Comparison of ENCODE assay signal across 27 mouse cellular contexts in the genomic region with DNA sequence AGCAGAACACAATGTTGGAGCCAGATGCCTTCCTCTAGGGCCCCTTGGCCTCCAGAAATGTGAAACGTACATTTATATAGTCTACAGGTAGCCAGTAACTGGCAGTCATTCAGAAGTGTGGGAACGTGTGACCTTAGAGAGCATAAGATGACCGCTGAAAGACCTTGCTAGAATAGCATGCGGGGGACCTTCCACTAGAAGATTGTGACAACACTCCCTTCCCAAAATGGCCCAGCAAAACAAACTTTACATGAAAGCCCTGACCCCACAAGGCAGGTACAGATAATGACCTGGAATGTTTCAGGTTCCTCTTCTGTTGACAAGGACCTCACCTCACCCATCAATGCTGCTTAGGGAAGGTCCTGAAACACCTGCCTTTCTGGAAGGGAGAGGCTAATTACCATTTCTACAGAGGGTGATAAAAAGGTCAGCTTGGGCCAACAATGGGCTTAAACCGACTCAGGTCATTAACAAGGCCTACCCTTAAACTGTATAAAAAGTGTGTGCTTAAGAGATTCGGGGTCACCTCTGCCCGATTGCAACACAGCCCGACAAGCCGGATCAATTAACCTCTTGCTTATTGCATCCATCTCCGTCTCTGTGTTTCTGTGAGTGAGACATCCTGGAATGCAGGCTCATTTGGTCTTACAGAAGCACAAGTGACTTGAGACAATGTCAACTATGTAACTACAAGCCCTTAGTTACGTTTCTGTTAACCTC. TPM values are rescaled to one million over a fixed set of nuclear protein-coding genes. Genes with fewer than 3 reads are reported as not detected.
DNase-seq lines count a peak whose midpoint lies in the region; ATAC-seq and TF ChIP-seq lines count a peak whose summit lies in the region.
"Had no signal": no experiment of that assay in that cellular context is flagged by ENCODE, and none has a peak within 500 bp of the region (broad histone marks: within the 10 kb centered on the region; RNA-seq: fewer than 3 reads in every experiment).

Gm4756 (minus strand) TSS at position 51 of the 720 bp plus-strand sequence.

- no peak for TF ChIP-seq POLR2A in liver, adult 2 months (IDR thresholded peaks at IDR 0.05; ENCODE audit: extremely low read depth, insufficient read depth, low read length)
- no peak for TF ChIP-seq POLR2A in ES-Bruce4 (IDR thresholded peaks at IDR 0.05; ENCODE audit: insufficient read depth, low read length)

- H3K4me2 ChIP-seq in liver, embryonic 16.5 days (ENCODE audit: low read depth, low read length): no peak within 1 kb of the TSS
- H3K4me2 ChIP-seq: embryonic facial prominence, embryonic 12.5 days; forebrain, embryonic 15.5 days; heart, embryonic 11.5 days; heart, embryonic 15.5 days; hindbrain, embryonic 14.5 days had no signal

- H3K27me3 ChIP-seq in liver, adult 2 months (ENCODE audit: control insufficient read depth, insufficient read depth, low read length): no peaks in the 10 kb centered on the region
- H3K27me3 ChIP-seq in ES-Bruce4 (ENCODE audit: control insufficient read depth, insufficient read depth, low read length, poor library complexity, severe bottlenecking): no peaks in the 10 kb centered on the region
- no peaks in the 10 kb centered on the region for H3K27me3 ChIP-seq in liver, embryonic 16.5 days (ENCODE audit: control insufficient read depth, insufficient read depth, low read depth, low read length)
- H3K27me3 ChIP-seq: embryonic facial prominence, embryonic 12.5 days; forebrain, embryonic 15.5 days; heart, embryonic 15.5 days had no signal

- no peak for TF ChIP-seq CTCF in liver, adult 2 months (IDR thresholded peaks at IDR 0.05; ENCODE audit: low read depth, low read length)
- no peak for TF ChIP-seq CTCF in ES-Bruce4 (IDR thresholded peaks at IDR 0.05; ENCODE audit: low read depth, low read length)

- no peak within 1 kb of the TSS for H3K9ac ChIP-seq in liver, adult 2 months (ENCODE audit: low read depth, low read length)
- peak within 1 kb of the TSS; percentile 65 for H3K9ac ChIP-seq in ES-Bruce4 (ENCODE audit: low read depth, poor library complexity, severe bottlenecking)
- H3K9ac ChIP-seq in ES-E14 (ENCODE audit: insufficient read depth, low read depth, low read length, poor library complexity, severe bottlenecking): 0 out of 2 replicates have a peak within 1 kb of the TSS, but pooled peaks have one; percentile 19
- no peak within 1 kb of the TSS for H3K9ac ChIP-seq in liver, embryonic 16.5 days (ENCODE audit: low read depth, low read length)
- H3K9ac ChIP-seq: embryonic facial prominence, embryonic 12.5 days; forebrain, embryonic 15.5 days; heart, embryonic 15.5 days; hindbrain, embryonic 14.5 days had no signal

- peaks cover 34% of the 10 kb centered on the region for H3K9me3 ChIP-seq in ES-Bruce4 (replicated peaks; ENCODE audit: control insufficient read depth, insufficient read depth, low read length, poor library complexity, severe bottlenecking)
- H3K9me3 ChIP-seq in ES-E14 (ENCODE audit: control insufficient read depth, insufficient read depth, low read depth, low read length): no peaks in the 10 kb centered on the region; the same call in 1 of the 2 replicates
- H3K9me3 ChIP-seq in liver, embryonic 16.5 days (replicated peaks; ENCODE audit: control insufficient read depth, low read length): no peaks in the 10 kb centered on the region
- H3K9me3 ChIP-seq: forebrain, embryonic 15.5 days; G1E; heart, embryonic 15.5 days; hindbrain, embryonic 10.5 days had no signal

- peaks cover 8% of the 10 kb centered on the region for H3K4me1 ChIP-seq in liver, adult 2 months (ENCODE audit: control insufficient read depth, insufficient read depth, low read length)
- H3K4me1 ChIP-seq in ES-Bruce4 (ENCODE audit: control insufficient read depth, insufficient read depth, low read length) (peaks cover 2% of the 10 kb centered on the region), ES-E14 (ENCODE audit: control insufficient read depth in 2 of 2, insufficient read depth in 2 of 2, low read length in 2 of 2, poor library complexity in 1 of 2) (peaks cover 9 to 10% of the 10 kb centered on the region in 2 experiments)
- H3K4me1 ChIP-seq in liver, embryonic 16.5 days (ENCODE audit: control insufficient read depth, low read depth, low read length): peaks cover 3% of the 10 kb centered on the region
- H3K4me1 ChIP-seq: embryonic facial prominence, embryonic 12.5 days; forebrain, embryonic 15.5 days; heart, embryonic 15.5 days; hindbrain, embryonic 10.5 days had no signal

- peak; percentile 21; the same call in 1 of the 2 replicates for ATAC-seq in liver, embryonic 16.5 days (ENCODE audit: low read depth)
- ATAC-seq: activated CD4-positive, CD25-positive, alpha-beta regulatory T cell, adult 4 months; forebrain, embryonic 15.5 days; intestine, postnatal 0 days had no signal

- peak within 1 kb of the TSS; percentile 69 for H3K27ac ChIP-seq in liver, adult 2 months (replicated peaks; ENCODE audit: insufficient read depth, low read depth, low read length)
- peak within 1 kb of the TSS; percentile 100 for H3K27ac ChIP-seq in ES-Bruce4 (ENCODE audit: insufficient read depth, low read length)
- H3K27ac ChIP-seq in ES-E14 (ENCODE audit: insufficient read depth, low read depth, low read length, poor library complexity, severe bottlenecking): peak within 1 kb of the TSS; percentile 87
- no peak within 1 kb of the TSS for H3K27ac ChIP-seq in liver, embryonic 16.5 days (ENCODE audit: low read length)
- H3K27ac ChIP-seq: embryonic facial prominence, embryonic 12.5 days; forebrain, embryonic 15.5 days; heart, adult 2 months; heart, embryonic 15.5 days; hindbrain, embryonic 10.5 days; hindbrain, embryonic 14.5 days had no signal

- H3K79me2 ChIP-seq in liver, adult 2 months (ENCODE audit: control insufficient read depth, insufficient read depth, low read length): no peaks in the 10 kb centered on the region

- TF ChIP-seq EP300 in ES-Bruce4 (IDR thresholded peaks at IDR 0.05; ENCODE audit: insufficient read depth, low read depth, low read length): peak; percentile 98

- WGBS in liver, adult 2 months: 31% methylated on average over 11 of the region's 11 CpGs
- WGBS in liver, embryonic 16.5 days (ENCODE audit: insufficient replicate concordance): 60% methylated on average over 11 of the region's 11 CpGs

- in situ Hi-C loops in ES-E14 (cut with MboI; ENCODE audit: low sequenced_read_pairs in 2 of 2, unreplicated experiment in 2 of 2): loop anchor here in 1 of 2 experiments (25.0 kb wide), 1 partner anchor 187 kb away; no protein-coding TSS in a partner anchor

- H3K36me3 ChIP-seq in liver, adult 2 months (ENCODE audit: control insufficient read depth, insufficient read depth, low read length): peaks cover 15% of the 10 kb centered on the region
- H3K36me3 ChIP-seq in ES-Bruce4 (ENCODE audit: control insufficient read depth, insufficient read depth, low read length, poor library complexity, severe bottlenecking): peaks cover 17% of the 10 kb centered on the region; the same call in 1 of the 2 replicates
- H3K36me3 ChIP-seq in ES-E14 (ENCODE audit: control insufficient read depth, insufficient read depth, low read length, poor library complexity, severe bottlenecking): no peaks in the 10 kb centered on the region
- H3K36me3 ChIP-seq in liver, embryonic 16.5 days (ENCODE audit: control insufficient read depth, insufficient read depth): no peaks in the 10 kb centered on the region
- H3K36me3 ChIP-seq: embryonic facial prominence, embryonic 12.5 days; forebrain, embryonic 15.5 days; hindbrain, embryonic 10.5 days had no signal

- peak; percentile 88 for DNase-seq in liver, adult 2 months (ENCODE audit: extremely low read depth, low read depth, low spot score)
- no peak for DNase-seq in liver
- DNase-seq in ES-E14 (ENCODE audit: low read depth, low spot score): peak; percentile 58
- no peak for DNase-seq in left cerebral cortex, adult 18-20 months (ENCODE audit: low spot score in 2 of 2)
- DNase-seq in adrenal gland, adult 8-10 months: no peak
- DNase-seq: adrenal gland, postnatal 10 days; cerebellum, adult 11-12 months; cerebellum, adult 9-10 months; cerebellum, postnatal 25 days; gastrocnemius, postnatal 10 days; heart, adult 2 months had no signal

- no peak within 1 kb of the TSS for H3K4me3 ChIP-seq in liver, adult 2 months (ENCODE audit: insufficient read depth, low read depth, low read length)
- peak within 1 kb of the TSS; percentile 19; the same call in 1 of the 2 replicates for H3K4me3 ChIP-seq in ES-Bruce4 (ENCODE audit: low read depth, low read length)
- H3K4me3 ChIP-seq in ES-E14 (ENCODE audit: insufficient read depth in 1 of 2, low read depth in 1 of 2, low read length in 2 of 2, poor library complexity in 1 of 2, severe bottlenecking in 1 of 2): peak within 1 kb of the TSS; percentile 4 to 23; a peak in 3 of 4 replicates
- no peak within 1 kb of the TSS for H3K4me3 ChIP-seq in liver, embryonic 16.5 days (ENCODE audit: low read depth, low read length)
- H3K4me3 ChIP-seq: embryonic facial prominence, embryonic 12.5 days; forebrain, embryonic 15.5 days; heart, adult 2 months; heart, embryonic 15.5 days; hindbrain, embryonic 10.5 days had no signal

TF ChIP-seq in ES-E14, 5 proteins besides CTCF, POLR2A, EP300 and RAD21:
- 0 out of 2 replicates have a peak, but pooled peaks have one; percentile 30 for TF ChIP-seq CHD2 (IDR thresholded peaks at IDR 0.05; ENCODE audit: low read depth, low read length)
- TF ChIP-seq ZNF384 (IDR thresholded peaks at IDR 0.05; ENCODE audit: low read depth, low read length): no peak

RNA-seq across cellular contexts. Expression of gene Gm4756, which starts in this region (rescaled TPM):
- 72.0 and 103 TPM in 2 replicates for total RNA-seq in liver, adult 2 months (2014; rRNA removed)
- 117 and 146 TPM in 2 replicates for polyA plus RNA-seq in liver, adult 2 months (2012; rRNA removed)
- 5.1 and 10.6 TPM in 2 replicates for polyA plus RNA-seq in ES-Bruce4 (2011; ENCODE audit: insufficient read depth, insufficient read length, low read depth, missing spikeins)
- 0.63 and 0.67 TPM in 2 replicates for total RNA-seq in ES-E14 (2012; rRNA removed)
- polyA plus RNA-seq in liver, embryonic 16.5 days (2015; fragmentation: Nextera tagmentation; extraction: Ambion mirVana): not detected in 2 replicates
- not detected for total RNA-seq in left cerebral cortex, adult 18-20 months (2021)
- total RNA-seq in adrenal gland, adult 8-10 months (2022): not detected
- total RNA-seq: adrenal gland, postnatal 10 days; adrenal gland, postnatal 4 days; gastrocnemius, postnatal 10 days; gastrocnemius, postnatal 4 days; heart, adult 2 months; heart, postnatal 25 days had no signal
- polyA plus RNA-seq: activated CD4-positive, CD25-positive, alpha-beta regulatory T cell, adult 4 months; cortical plate, adult 2 months; embryonic facial prominence, embryonic 12.5 days; forebrain, embryonic 11.5 days; forebrain, embryonic 15.5 days; G1E; heart, adult 2 months; heart, embryonic 11.5 days; heart, embryonic 15.5 days; hindbrain, embryonic 10.5 days; hindbrain, embryonic 14.5 days; intestine, postnatal 0 days had no signal

Comparison
In these comparisons a context has a peak if more than half of its experiments do, and no peak if none do; other contexts are left out.
1. RNA of gene Gm4756 (total RNA-seq): 72.0 to 103 TPM in liver, adult 2 months; 0.63 to 0.67 TPM in ES-E14, not detected in left cerebral cortex, adult 18-20 months and not detected in adrenal gland, adult 8-10 months; every median in the first group is over 10 times any median in the second.
2. Peak in DNase-seq, H3K4me3 ChIP-seq, H3K27ac ChIP-seq and H3K9ac ChIP-seq in ES-E14; RNA of the gene not detected or under 1 TPM.
3. Peak in ATAC-seq in liver, embryonic 16.5 days; RNA of the gene not detected or under 1 TPM.